Mouse (Mus musculus) forebrain, embryonic 11.5 days (tissue): ENCODE data around the gene Pced1b. TPM values are rescaled to one million over a fixed set of nuclear protein-coding genes. Genes with fewer than 3 reads are reported as not detected.
A peak's percentile ranks its signal among the peaks of the same experiment; 100 is the strongest.
"Not testable (repeated sequence)": the region's sequence is repeated elsewhere in the genome, so short reads cannot be mapped to it uniquely, and the experiment has no call there.

Experiments used
- ATAC-seq: fragments of 200-750 bp; cut with Nextera tagmentation; replicated peaks from 2 replicates; pipeline ENCODE4 v1.8.0; 2017; ENCODE audit warnings: moderate TSS enrichment; ENCODE audit not compliant: low FRiP score
- DNase-seq: peaks from one replicate; pipeline ENCODE4 v3.0.0-alpha.2; 2017; ENCODE audit warnings: low spot score
- H3K27ac ChIP-seq: fragments of 300-500 bp; sonication (generic); 2 replicates; pipeline ENCODE4 v1.5.1; 2014; ENCODE audit warnings: low read depth, low read length
- H3K27me3 ChIP-seq: fragments of 300-500 bp; sonication (generic); 2 replicates; pipeline ENCODE4 v1.6.1; 2014; ENCODE audit warnings: mild to moderate bottlenecking, low read length, mixed read lengths; ENCODE audit not compliant: control insufficient read depth, insufficient read depth
- H3K36me3 ChIP-seq: fragments of 300-500 bp; sonication (generic); 2 replicates; pipeline ENCODE4 v1.6.1; 2014; ENCODE audit warnings: mild to moderate bottlenecking, low read length, moderate library complexity, mixed read lengths; ENCODE audit not compliant: control insufficient read depth, insufficient read depth
- H3K4me1 ChIP-seq: fragments of 300-500 bp; sonication (generic); replicated peaks from 2 replicates; pipeline ENCODE4 v1.6.1; 2014; ENCODE audit warnings: low read length, mixed read lengths; ENCODE audit not compliant: control insufficient read depth, insufficient read depth
- H3K4me2 ChIP-seq: fragments of 300-500 bp; sonication (generic); 2 replicates; pipeline ENCODE4 v1.6.1; 2014; ENCODE audit warnings: low read depth, mild to moderate bottlenecking, low read length, moderate library complexity, mixed read lengths; ENCODE audit not compliant: severe bottlenecking
- H3K4me3 ChIP-seq: fragments of 300-500 bp; sonication (generic); 2 replicates; pipeline ENCODE4 v1.5.1; 2014; ENCODE audit warnings: low read depth, low read length
- H3K9ac ChIP-seq: fragments of 300-500 bp; sonication (generic); 2 replicates; pipeline ENCODE4 v1.6.1; 2014; ENCODE audit warnings: low read length
- H3K9me3 ChIP-seq: fragments of 300-500 bp; sonication (generic); 2 replicates; pipeline ENCODE4 v1.6.1; 2016; ENCODE audit warnings: low read length, mixed read lengths; ENCODE audit not compliant: control insufficient read depth
- WGBS: fragments of 180-500 bp; shearing (Covaris S2); extraction: QIAGEN DNeasy Blood & Tissue Kit; methylation state at CpG from one replicate; pipeline ENCODE4 v1.1.7; 2014; 5-methylcytosine and 5-hydroxymethylcytosine counted together
- polyA plus RNA-seq: library from polyadenylated mRNA; unstranded; fragments of >200 nt; fragmentation: Nextera tagmentation; extraction: Ambion mirVana; gene quantifications from 2 replicates; pipeline ENCODE4 v1.2.1, GENCODE M21; 2014

Gene Pced1b
- polyA plus RNA-seq, 1 experiment from 2014 or later = 3.9 TPM

GRCm38 (mm10) chr15:97372043-97372442 is 125.1 kb downstream of the Pced1b start:
- WGBS = 53% methylated on average over 3 of the region's 3 CpGs
- H3K36me3 ChIP-seq, H3K27me3 ChIP-seq, H3K9ac ChIP-seq, H3K27ac ChIP-seq, ATAC-seq, H3K4me2 ChIP-seq, DNase-seq, H3K4me1 ChIP-seq, H3K4me3 ChIP-seq, H3K9me3 ChIP-seq: not testable (repeated sequence)

GRCm38 (mm10) chr15:97372611-97373131 is 125.8 kb downstream of the Pced1b start:
- Histone ChIP-seq H3K4me3 (no peak overlapping the region), H3K27me3 (0 out of 2 replicates have a peak, but pooled peaks cover 3% of the 10 kb centered on the region), H3K9me3 (no peaks in the 10 kb centered on the region), H3K4me2 (no peak overlapping the region), H3K9ac (no peak overlapping the region), H3K4me1 (peaks cover 5% of the 10 kb centered on the region; the same call in 1 of the 2 replicates), H3K27ac (no peak overlapping the region), H3K36me3 (no peaks in the 10 kb centered on the region)
- WGBS = 24% methylated on average over 6 of the region's 6 CpGs
- ATAC-seq (no peak), DNase-seq (no peak)

DNA sequence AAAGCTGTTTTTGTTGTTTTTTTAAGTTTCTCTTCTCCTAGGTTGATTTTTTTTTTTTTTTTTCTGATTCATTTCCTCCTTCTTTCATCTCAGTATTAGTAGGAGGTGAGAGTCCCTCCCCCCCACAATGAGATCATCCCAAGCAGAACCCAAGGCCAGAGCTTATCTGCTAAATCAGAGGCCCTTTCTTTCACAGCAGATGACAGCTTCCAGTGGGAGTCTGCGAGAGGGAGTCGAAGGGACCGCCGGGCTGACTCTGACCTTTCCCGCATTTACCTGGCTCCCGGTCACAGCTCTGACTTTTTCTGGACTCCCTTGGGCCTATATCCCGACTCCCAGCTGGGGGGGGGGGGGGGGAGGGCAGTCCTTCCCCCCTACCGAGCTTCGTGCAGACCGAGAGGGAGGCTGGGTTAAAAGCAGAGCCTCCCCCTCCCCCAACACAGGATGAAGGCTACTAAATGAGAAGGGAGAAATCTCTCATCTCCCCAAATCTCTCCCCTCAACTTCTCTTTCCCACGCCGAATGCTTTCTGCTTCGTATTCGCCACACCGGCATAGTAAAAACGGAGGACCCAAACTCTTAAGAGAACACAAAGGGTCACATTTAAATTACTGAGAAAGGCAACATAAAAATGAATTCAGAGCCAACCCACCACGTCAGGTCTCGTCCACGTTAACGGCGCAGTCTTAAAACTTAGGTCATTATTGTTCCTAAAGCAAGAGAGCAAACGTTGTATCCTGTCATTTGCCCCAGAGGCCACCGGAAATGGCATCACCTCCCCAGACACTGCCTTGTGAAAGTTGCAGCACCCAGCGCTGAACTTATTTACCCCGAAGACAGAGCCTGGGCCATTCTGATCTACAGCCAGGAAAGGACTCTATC is 126.5 kb downstream of the Pced1b start:
- Histone ChIP-seq H3K4me3 (no peak overlapping the region), H3K4me1 (peaks cover 5% of the 10 kb centered on the region; the same call in 1 of the 2 replicates), H3K36me3 (no peaks in the 10 kb centered on the region), H3K9me3 (no peaks in the 10 kb centered on the region), H3K9ac (0 out of 2 replicates have a peak overlapping the region, but pooled peaks have one; percentile 16), H3K4me2 (peak overlapping the region; percentile 47), H3K27me3 (0 out of 2 replicates have a peak, but pooled peaks cover 3% of the 10 kb centered on the region), H3K27ac (no peak overlapping the region)
- no peak for DNase-seq
- ATAC-seq = no peak
- WGBS = 14% methylated on average over 24 of the region's 25 CpGs

- DNase-seq = no peak
- H3K4me3 ChIP-seq = no peak overlapping the region
- peaks cover 5% of the 10 kb centered on the region; the same call in 1 of the 2 replicates for H3K4me1 ChIP-seq
- ATAC-seq = no peak
- H3K4me2 ChIP-seq = no peak overlapping the region
- H3K27ac ChIP-seq = no peak overlapping the region
- 0 out of 2 replicates have a peak, but pooled peaks cover 3% of the 10 kb centered on the region for H3K27me3 ChIP-seq
- H3K36me3 ChIP-seq = no peaks in the 10 kb centered on the region
- no peak overlapping the region for H3K9ac ChIP-seq
- no peaks in the 10 kb centered on the region for H3K9me3 ChIP-seq
- 60% methylated on average over 8 of the region's 8 CpGs for WGBS
Observed at GRCm38 (mm10) chr15:97374085-97374844, 127.4 kb downstream of the Pced1b start.

- H3K9ac ChIP-seq = no peak overlapping the region
- H3K36me3 ChIP-seq = no peaks in the 10 kb centered on the region
- peaks cover 5% of the 10 kb centered on the region; the same call in 1 of the 2 replicates for H3K4me1 ChIP-seq
- H3K27me3 ChIP-seq = 0 out of 2 replicates have a peak, but pooled peaks cover 3% of the 10 kb centered on the region
- no peaks in the 10 kb centered on the region for H3K9me3 ChIP-seq
- no peak overlapping the region for H3K4me2 ChIP-seq
- ATAC-seq (no peak), DNase-seq (no peak)
- WGBS = 81% methylated on average over 15 of the region's 15 CpGs
- no peak overlapping the region for H3K27ac ChIP-seq
- no peak overlapping the region for H3K4me3 ChIP-seq
Observed at GRCm38 (mm10) chr15:97374845-97375720, 128.2 kb downstream of the Pced1b start.

DNA sequence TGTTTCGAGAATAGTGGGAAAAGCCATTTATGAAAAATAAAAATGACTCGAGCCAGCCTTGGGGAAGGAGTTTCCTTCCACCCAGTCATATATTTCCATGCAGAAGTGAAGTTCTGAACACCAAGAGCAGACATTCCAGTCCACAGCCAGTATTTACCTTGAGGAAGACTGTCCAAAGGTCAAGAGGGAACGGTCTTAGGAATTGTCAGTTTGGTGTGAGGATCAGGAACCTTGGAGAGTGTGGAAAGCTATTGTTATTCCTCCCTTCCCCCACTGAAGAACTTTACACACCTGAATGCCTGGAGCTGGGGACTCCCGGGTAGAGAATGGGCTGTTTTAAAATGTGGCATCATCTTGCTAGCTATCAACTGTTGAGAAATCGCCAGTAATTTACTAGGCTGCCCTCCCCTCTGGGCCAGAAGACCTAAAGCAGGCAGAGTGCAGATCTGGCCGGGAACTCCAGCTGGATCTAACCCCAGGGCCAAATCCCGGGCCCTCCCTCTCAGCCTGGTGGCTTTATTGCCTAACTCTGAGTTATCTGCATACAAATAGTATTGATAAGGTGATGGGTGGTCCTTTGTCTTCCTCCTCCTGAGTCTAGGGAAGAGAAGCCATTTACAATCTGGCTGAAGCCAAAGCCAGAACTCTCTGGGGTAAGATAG is 129.3 kb downstream of the Pced1b start:
- no peak overlapping the region for H3K4me3 ChIP-seq
- no peak overlapping the region for H3K4me2 ChIP-seq
- H3K9ac ChIP-seq = no peak overlapping the region
- H3K27ac ChIP-seq = no peak overlapping the region
- ATAC-seq = no peak
- 31% methylated on average over 7 of the region's 7 CpGs for WGBS
- no peaks in the 10 kb centered on the region for H3K36me3 ChIP-seq
- peaks cover 5% of the 10 kb centered on the region; the same call in 1 of the 2 replicates for H3K4me1 ChIP-seq
- H3K27me3 ChIP-seq = 0 out of 2 replicates have a peak, but pooled peaks cover 3% of the 10 kb centered on the region
- H3K9me3 ChIP-seq = no peaks in the 10 kb centered on the region
- no peak for DNase-seq

DNA sequence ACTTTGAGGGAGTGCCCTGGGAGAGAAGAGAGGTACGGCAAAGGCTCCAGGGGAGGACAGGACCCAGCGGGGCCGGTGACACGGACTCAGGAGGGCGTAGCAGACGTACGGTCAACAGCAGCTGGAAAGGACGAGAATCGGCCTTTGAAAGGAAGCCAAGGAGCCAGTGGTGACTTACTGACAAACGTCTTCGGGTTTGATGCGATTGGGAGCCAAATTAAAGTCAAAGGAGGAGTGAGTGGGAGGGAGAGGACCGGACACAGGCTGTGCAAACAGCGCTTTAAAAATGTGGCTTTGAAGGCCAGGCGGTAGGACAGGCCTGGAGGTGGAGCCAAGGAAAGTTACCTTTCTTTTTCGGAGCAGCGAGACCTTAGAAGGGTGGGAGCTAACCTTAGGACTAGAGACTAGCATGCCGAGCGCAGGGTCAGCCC is 129.9 kb downstream of the Pced1b start:
- H3K4me3 ChIP-seq = no peak overlapping the region
- H3K9me3 ChIP-seq = no peaks in the 10 kb centered on the region
- H3K9ac ChIP-seq = no peak overlapping the region
- 11% methylated on average over 19 of the region's 19 CpGs for WGBS
- H3K27ac ChIP-seq = no peak overlapping the region
- H3K4me1 ChIP-seq = peaks cover 5% of the 10 kb centered on the region; the same call in 1 of the 2 replicates
- DNase-seq (no peak), ATAC-seq (no peak)
- H3K4me2 ChIP-seq = 0 out of 2 replicates have a peak overlapping the region, but pooled peaks have one; percentile 18
- H3K36me3 ChIP-seq = no peaks in the 10 kb centered on the region
- H3K27me3 ChIP-seq = 0 out of 2 replicates have a peak, but pooled peaks cover 3% of the 10 kb centered on the region
